Mouse (Mus musculus) kidney, adult 2 months (tissue): ENCODE results near the gene Slc9c1.

ENCODE experiments used
- CTCF ChIP-seq: fragments of 200-500 bp; conservative IDR thresholded peaks from 2 replicates; pipeline ENCODE4 v1.5.1; 2011; ENCODE audit warnings: low read depth, mild to moderate bottlenecking, control low read depth, low read length, moderate library complexity, mixed read lengths; ENCODE audit not compliant: insufficient read depth, insufficient read length
- POLR2A ChIP-seq: fragments of 200-500 bp; IDR thresholded peaks from one replicate; pipeline ENCODE4 v1.6.1; 2011; ENCODE audit warnings: low read depth, low read length, control low read depth

GRCm38 (mm10) chr16:45643944-45644343 is 108.8 kb downstream of the Slc9c1 start:
- TF ChIP-seq CTCF (no peak), POLR2A (no peak)
